In the genomic region with DNA sequence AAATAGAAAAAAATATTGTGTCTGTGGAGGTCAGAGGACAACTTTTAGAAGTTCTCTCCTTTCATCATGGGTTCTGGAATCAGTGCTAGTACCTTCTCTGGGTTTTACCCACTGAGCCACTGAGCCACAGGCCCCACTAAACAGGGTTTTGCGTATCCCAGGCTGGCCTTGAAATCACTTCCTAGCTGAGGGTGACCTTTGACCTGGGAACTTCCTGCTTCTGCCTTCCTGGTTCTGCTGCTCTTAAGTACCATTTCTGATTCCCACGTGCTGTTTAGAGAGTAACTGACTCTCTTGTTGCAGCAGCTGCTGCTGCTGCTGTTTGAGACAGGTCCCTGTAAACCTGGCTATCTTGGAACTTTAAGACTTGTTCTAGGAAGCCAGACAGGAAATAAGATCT, we compare ENCODE assay signal across 25 mouse cellular contexts. TPM values are rescaled to one million over a fixed set of nuclear protein-coding genes. Genes with fewer than 3 reads are reported as not detected.
DNase-seq lines count a peak whose midpoint lies in the region; ATAC-seq and TF ChIP-seq lines count a peak whose summit lies in the region.
"Had no signal": no experiment of that assay in that cellular context is flagged by ENCODE, and none has a peak within 500 bp of the region (broad histone marks: within the 10 kb centered on the region; RNA-seq: fewer than 3 reads in every experiment).

No protein-coding gene starts in this region.

- TF ChIP-seq POLR2A in ES-Bruce4 (IDR thresholded peaks at IDR 0.05; ENCODE audit: insufficient read depth, low read length) = no peak

- TF ChIP-seq EP300 in ES-Bruce4 (IDR thresholded peaks at IDR 0.05; ENCODE audit: insufficient read depth, low read depth, low read length) = no peak

- no peak overlapping the region for H3K27ac ChIP-seq in embryonic facial prominence, embryonic 11.5 days (replicated peaks; ENCODE audit: low read depth, low read length)
- no peak overlapping the region for H3K27ac ChIP-seq in embryonic facial prominence, embryonic 10.5 days (replicated peaks)
- H3K27ac ChIP-seq in ES-Bruce4 (ENCODE audit: insufficient read depth, low read length) = peak overlapping the region; percentile 94
- H3K27ac ChIP-seq: embryonic facial prominence, embryonic 12.5 days; heart, embryonic 15.5 days; hindbrain, embryonic 13.5 days; kidney, postnatal 0 days; limb, embryonic 13.5 days; lung, embryonic 15.5 days; midbrain, embryonic 10.5 days; stomach, embryonic 15.5 days had no signal

- H3K27me3 ChIP-seq in embryonic facial prominence, embryonic 11.5 days (ENCODE audit: control insufficient read depth, insufficient read depth, low read length) = no peaks in the 10 kb centered on the region
- no peaks in the 10 kb centered on the region for H3K27me3 ChIP-seq in embryonic facial prominence, embryonic 10.5 days (replicated peaks; ENCODE audit: low read depth, poor library complexity, severe bottlenecking)
- H3K27me3 ChIP-seq in ES-Bruce4 (ENCODE audit: control insufficient read depth, insufficient read depth, low read length, poor library complexity, severe bottlenecking) = no peaks in the 10 kb centered on the region
- H3K27me3 ChIP-seq: embryonic facial prominence, embryonic 12.5 days; heart, embryonic 15.5 days; hindbrain, embryonic 13.5 days; limb, embryonic 13.5 days; liver, embryonic 13.5 days; lung, embryonic 15.5 days; stomach, embryonic 15.5 days had no signal

- H3K9ac ChIP-seq in embryonic facial prominence, embryonic 11.5 days (replicated peaks; ENCODE audit: low read length) = no peak overlapping the region
- peak overlapping the region; percentile 16; the same call in 1 of the 2 replicates for H3K9ac ChIP-seq in ES-Bruce4 (ENCODE audit: low read depth, poor library complexity, severe bottlenecking)
- H3K9ac ChIP-seq: embryonic facial prominence, embryonic 12.5 days; heart, embryonic 15.5 days; hindbrain, embryonic 13.5 days; limb, embryonic 13.5 days; liver, embryonic 13.5 days; lung, embryonic 15.5 days; stomach, embryonic 15.5 days had no signal

- H3K4me2 ChIP-seq in embryonic facial prominence, embryonic 11.5 days (ENCODE audit: low read depth, low read length) = no peak overlapping the region
- H3K4me2 ChIP-seq: embryonic facial prominence, embryonic 12.5 days; heart, embryonic 15.5 days; hindbrain, embryonic 13.5 days; limb, embryonic 13.5 days; liver, embryonic 13.5 days; lung, embryonic 15.5 days; stomach, embryonic 15.5 days had no signal

- TF ChIP-seq CTCF in ES-Bruce4 (IDR thresholded peaks at IDR 0.05; ENCODE audit: low read depth, low read length) = no peak

- no peaks in the 10 kb centered on the region for H3K9me3 ChIP-seq in embryonic facial prominence, embryonic 11.5 days (replicated peaks; ENCODE audit: control insufficient read depth, low read length)
- no peaks in the 10 kb centered on the region for H3K9me3 ChIP-seq in embryonic facial prominence, embryonic 10.5 days
- no peaks in the 10 kb centered on the region for H3K9me3 ChIP-seq in ES-Bruce4 (replicated peaks; ENCODE audit: control insufficient read depth, insufficient read depth, low read length, poor library complexity, severe bottlenecking)
- H3K9me3 ChIP-seq: embryonic facial prominence, embryonic 12.5 days; heart, embryonic 15.5 days; hindbrain, embryonic 13.5 days; limb, embryonic 13.5 days; liver, embryonic 13.5 days; lung, embryonic 15.5 days; midbrain, embryonic 10.5 days; stomach, embryonic 15.5 days had no signal

- peaks cover 2% of the 10 kb centered on the region; the same call in 1 of the 2 replicates for H3K4me1 ChIP-seq in embryonic facial prominence, embryonic 11.5 days (ENCODE audit: control insufficient read depth, insufficient read depth, low read length)
- H3K4me1 ChIP-seq in embryonic facial prominence, embryonic 10.5 days = peaks cover 17% of the 10 kb centered on the region
- peaks cover 6% of the 10 kb centered on the region for H3K4me1 ChIP-seq in ES-Bruce4 (ENCODE audit: control insufficient read depth, insufficient read depth, low read length)
- H3K4me1 ChIP-seq: hindbrain, embryonic 13.5 days; limb, embryonic 13.5 days; lung, embryonic 15.5 days; midbrain, embryonic 10.5 days; stomach, embryonic 15.5 days had no signal

- WGBS in embryonic facial prominence, embryonic 11.5 days = 30% methylated on average over 2 of the region's 2 CpGs
- WGBS in embryonic facial prominence, embryonic 10.5 days = 27% methylated on average over 2 of the region's 2 CpGs

- DNase-seq in embryonic facial prominence, embryonic 11.5 days (ENCODE audit: low spot score) = peak; percentile 17
- no peak for DNase-seq in embryonic facial prominence, embryonic 10.5 days (ENCODE audit: low spot score)
- DNase-seq in yolk sac, embryonic 10.5 days (ENCODE audit: low spot score) = peak; percentile 56
- DNase-seq in MN1 (ENCODE audit: low spot score) = no peak
- no peak for DNase-seq in thymus, adult 18-20 months
- DNase-seq: adrenal gland, adult 2 months; cerebellum, adult 2 months; gastrocnemius, postnatal 36 days; heart, postnatal 36 days; kidney, adult 18-20 months; liver, embryonic 13.5 days; lung, postnatal 4 days; thymus, postnatal 36 days had no signal

- ATAC-seq in embryonic facial prominence, embryonic 11.5 days (replicated peaks; ENCODE audit: insufficient number of reproducible peaks, low FRiP score, low TSS enrichment, low read depth) = no peak
- 0 out of 2 replicates have a peak, but pooled peaks have one; percentile 22 for ATAC-seq in granulocyte monocyte progenitor cell, adult 5-6 weeks (replicated peaks; ENCODE audit: poor library complexity, severe bottlenecking)
- ATAC-seq: inflammation-experienced regulatory T-cells, adult 6 months had no signal

- no peak overlapping the region for H3K4me3 ChIP-seq in embryonic facial prominence, embryonic 11.5 days (ENCODE audit: low read depth, low read length)
- H3K4me3 ChIP-seq in embryonic facial prominence, embryonic 10.5 days = no peak overlapping the region
- no peak overlapping the region for H3K4me3 ChIP-seq in ES-Bruce4 (ENCODE audit: low read depth, low read length)
- H3K4me3 ChIP-seq: embryonic facial prominence, embryonic 12.5 days; heart, embryonic 15.5 days; hindbrain, embryonic 13.5 days; limb, embryonic 13.5 days; liver, embryonic 13.5 days; lung, embryonic 15.5 days; midbrain, embryonic 10.5 days; stomach, embryonic 15.5 days had no signal

- H3K36me3 ChIP-seq in embryonic facial prominence, embryonic 11.5 days (replicated peaks; ENCODE audit: control insufficient read depth, insufficient read depth, low read depth, low read length) = no peaks in the 10 kb centered on the region
- no peaks in the 10 kb centered on the region for H3K36me3 ChIP-seq in embryonic facial prominence, embryonic 10.5 days (replicated peaks)
- no peaks in the 10 kb centered on the region for H3K36me3 ChIP-seq in ES-Bruce4 (ENCODE audit: control insufficient read depth, insufficient read depth, low read length, poor library complexity, severe bottlenecking)
- H3K36me3 ChIP-seq: embryonic facial prominence, embryonic 12.5 days; heart, embryonic 15.5 days; hindbrain, embryonic 13.5 days; limb, embryonic 13.5 days; liver, embryonic 13.5 days; lung, embryonic 15.5 days; midbrain, embryonic 10.5 days; stomach, embryonic 15.5 days had no signal

RNA-seq across cellular contexts. Expression of gene Trip12, which starts 24.3 kb away (rescaled TPM):
- 71.9 and 82.7 TPM in 2 replicates for polyA plus RNA-seq in embryonic facial prominence, embryonic 11.5 days (2014; fragmentation: Nextera tagmentation; extraction: Ambion mirVana)
- 79.3 and 86.5 TPM in 2 replicates for polyA plus RNA-seq in embryonic facial prominence, embryonic 10.5 days (2016; fragmentation: Nextera tagmentation; extraction: Ambion mirVana)
- 665 and 675 TPM in 2 replicates for polyA plus RNA-seq in ES-Bruce4 (2011; ENCODE audit: insufficient read depth, insufficient read length, low read depth, missing spikeins)
- total RNA-seq in granulocyte monocyte progenitor cell, adult 5-6 weeks (2014; fragmentation: Nextera tagmentation) = 106 and 145 TPM in 2 replicates
- 138 and 204 TPM in 2 replicates for total RNA-seq in granulocyte monocyte progenitor cell, adult 5-6 weeks (2017)

RNA-seq across cellular contexts. Expression of gene Fbxo36, which starts 25.0 kb away (rescaled TPM):
- polyA plus RNA-seq in embryonic facial prominence, embryonic 11.5 days (2014; fragmentation: Nextera tagmentation; extraction: Ambion mirVana) = 9.9 and 11.3 TPM in 2 replicates
- 9.3 and 9.5 TPM in 2 replicates for polyA plus RNA-seq in embryonic facial prominence, embryonic 10.5 days (2016; fragmentation: Nextera tagmentation; extraction: Ambion mirVana)
- 11.1 and 13.5 TPM in 2 replicates for polyA plus RNA-seq in ES-Bruce4 (2011; ENCODE audit: insufficient read depth, insufficient read length, low read depth, missing spikeins)
- total RNA-seq in granulocyte monocyte progenitor cell, adult 5-6 weeks (2014; fragmentation: Nextera tagmentation) = 6.5 and 8.7 TPM in 2 replicates
- total RNA-seq in granulocyte monocyte progenitor cell, adult 5-6 weeks (2017) = 0.41 and 0.78 TPM in 2 replicates
- total RNA-seq: neutrophil, adult 5-6 weeks had no signal

Comparison
In these comparisons a context has a peak if more than half of its experiments do, and no peak if none do; other contexts are left out.
1. DNase-seq: peak in embryonic facial prominence, embryonic 11.5 days (single experiment) and yolk sac, embryonic 10.5 days (single experiment); none in embryonic facial prominence, embryonic 10.5 days (single experiment), MN1 (single experiment) and thymus, adult 18-20 months (0 of 2).